Mouse (Mus musculus) heart, adult 8-10 months (tissue): ENCODE results near the gene Olfr1226. TPM values are rescaled to one million over a fixed set of nuclear protein-coding genes. Genes with fewer than 3 reads are reported as not detected.
"Not testable (repeated sequence)": the region's sequence is repeated elsewhere in the genome, so short reads cannot be mapped to it uniquely, and the experiment has no call there.

Experiments used
- DNase-seq: peaks from one replicate; pipeline ENCODE4 v3.0.0; 2022; ENCODE audit warnings: low spot score
- total RNA-seq, 4 experiments: library from RNA; stranded (reverse); gene quantifications; 2 replicates each; pipeline ENCODE4 v1.2.4; 2022

Olfr1226 gene
- total RNA-seq, result not detected

- DNase-seq, result no peak
Measured at GRCm38 (mm10) chr2:89199948-89200347, at the start of gene Olfr1226. Olfr1226 (minus strand) TSS chr2:89200048.

- no peak for DNase-seq
Measured at GRCm38 (mm10) chr2:89196325-89196982, 3.4 kb downstream of the Olfr1226 start.

- no peak for DNase-seq
Measured at GRCm38 (mm10) chr2:89174569-89174968, 25.3 kb downstream of the Olfr1226 start, which contains the start of gene Olfr1225. Olfr1225 (minus strand) TSS chr2:89174669.

- DNase-seq, result not testable (repeated sequence)
Measured at GRCm38 (mm10) chr2:89164711-89165110, 35.1 kb downstream of the Olfr1226 start.

- DNase-seq, result not testable (repeated sequence)
Measured at GRCm38 (mm10) chr2:89163991-89164390, 35.9 kb downstream of the Olfr1226 start, which contains the start of gene Olfr1224-ps1. Olfr1224-ps1 (minus strand) TSS chr2:89164091.

- DNase-seq, result no peak
Measured at GRCm38 (mm10) chr2:89151460-89151859, 48.4 kb downstream of the Olfr1226 start, which contains the start of gene Olfr1223. Olfr1223 (minus strand) TSS chr2:89151560.

Other genes starting within 250 kb of the Olfr1226 start
- not detected for gene Olfr1212, start 246.1 kb downstream of the Olfr1226 start, total RNA-seq
- gene Gm13762, start 219.8 kb downstream of the Olfr1226 start, total RNA-seq, result not detected
- not detected for gene Olfr1214, start 207.4 kb downstream of the Olfr1226 start, total RNA-seq
- gene Olfr1215, start 193.1 kb downstream of the Olfr1226 start, total RNA-seq, result not detected
- gene Olfr1216, start 181.7 kb downstream of the Olfr1226 start, total RNA-seq, result not detected
- gene Olfr1217, start 168.0 kb downstream of the Olfr1226 start, total RNA-seq, result not detected
- not detected for gene Olfr1218, start 138.9 kb downstream of the Olfr1226 start, total RNA-seq
- not detected for gene Olfr1219, start 116.5 kb downstream of the Olfr1226 start, total RNA-seq
- gene Olfr1220, start 93.2 kb downstream of the Olfr1226 start, total RNA-seq, result not detected
- not detected for gene Olfr1221, start 82.8 kb downstream of the Olfr1226 start, total RNA-seq
- not detected for gene Olfr1222, start 67.0 kb downstream of the Olfr1226 start, total RNA-seq
- gene Olfr1223, start 48.5 kb downstream of the Olfr1226 start, total RNA-seq, result not detected
- gene Olfr1224-ps1, start 36.0 kb downstream of the Olfr1226 start, total RNA-seq, result not detected
- gene Olfr1225, start 25.4 kb downstream of the Olfr1226 start, total RNA-seq, result not detected
- not detected for gene Olfr1228, start 54.0 kb upstream of the Olfr1226 start, total RNA-seq
- not detected for gene Olfr1229, start 88.0 kb upstream of the Olfr1226 start, total RNA-seq
- gene Olfr1230, start 97.2 kb upstream of the Olfr1226 start, total RNA-seq, result not detected
- gene Olfr1231, start 107.0 kb upstream of the Olfr1226 start, total RNA-seq, result not detected
- not detected for gene Olfr1232, start 129.6 kb upstream of the Olfr1226 start, total RNA-seq
- not detected for gene Olfr1233, start 142.3 kb upstream of the Olfr1226 start, total RNA-seq
- gene Olfr1234, start 164.8 kb upstream of the Olfr1226 start, total RNA-seq, result not detected
- not detected for gene Olfr1238, start 209.6 kb upstream of the Olfr1226 start, total RNA-seq
- gene Olfr1239, start 220.4 kb upstream of the Olfr1226 start, total RNA-seq, result not detected
- not detected for gene Olfr1240, start 243.0 kb upstream of the Olfr1226 start, total RNA-seq